Mouse (Mus musculus) intestine, embryonic 15.5 days (tissue): ENCODE data around the gene Gpr3. TPM values are rescaled to one million over a fixed set of nuclear protein-coding genes. Genes with fewer than 3 reads are reported as not detected.

Source experiments
- ATAC-seq: fragments of 200-750 bp; cut with Nextera tagmentation; 2 replicates; pipeline ENCODE4 v1.8.0; 2017; ENCODE audit warnings: moderate TSS enrichment, moderate library complexity
- H3K27ac ChIP-seq: fragments of 300-500 bp; sonication (generic); 2 replicates; pipeline ENCODE4 v1.5.1; 2015; ENCODE audit warnings: mild to moderate bottlenecking, inconsistent platforms
- H3K27me3 ChIP-seq: fragments of 300-500 bp; sonication (generic); replicated peaks from 2 replicates; pipeline ENCODE4 v1.6.1; 2015; ENCODE audit warnings: inconsistent platforms
- H3K36me3 ChIP-seq: fragments of 300-500 bp; sonication (generic); 2 replicates; pipeline ENCODE4 v1.6.1; 2015; ENCODE audit warnings: inconsistent platforms
- H3K4me1 ChIP-seq: fragments of 300-500 bp; sonication (generic); replicated peaks from 2 replicates; pipeline ENCODE4 v1.6.1; 2015; ENCODE audit warnings: inconsistent platforms
- H3K4me2 ChIP-seq: fragments of 300-500 bp; sonication (generic); replicated peaks from 2 replicates; pipeline ENCODE4 v1.6.1; 2015; ENCODE audit warnings: mild to moderate bottlenecking, inconsistent platforms
- H3K4me3 ChIP-seq: fragments of 300-500 bp; sonication (generic); replicated peaks from 2 replicates; pipeline ENCODE4 v1.5.1; 2015; ENCODE audit warnings: inconsistent platforms
- H3K9ac ChIP-seq: fragments of 300-500 bp; sonication (generic); 2 replicates; pipeline ENCODE4 v1.6.1; 2015; ENCODE audit warnings: inconsistent platforms
- H3K9me3 ChIP-seq: fragments of 300-500 bp; sonication (generic); 2 replicates; pipeline ENCODE4 v1.6.1; 2016; ENCODE audit warnings: inconsistent platforms
- WGBS: fragments of 180-500 bp; shearing (Covaris S2); methylation state at CpG from one replicate; pipeline ENCODE4 v1.1.7; 2015; 5-methylcytosine and 5-hydroxymethylcytosine counted together
- polyA plus RNA-seq: library from polyadenylated mRNA; unstranded; fragments of >200 nt; fragmentation: Nextera tagmentation; extraction: Ambion mirVana; gene quantifications from 2 replicates; pipeline ENCODE4 v1.2.1, GENCODE M21; 2015

Gpr3 gene
- polyA plus RNA-seq, 1 experiment from 2014 or later, result 0.14 TPM

DNA sequence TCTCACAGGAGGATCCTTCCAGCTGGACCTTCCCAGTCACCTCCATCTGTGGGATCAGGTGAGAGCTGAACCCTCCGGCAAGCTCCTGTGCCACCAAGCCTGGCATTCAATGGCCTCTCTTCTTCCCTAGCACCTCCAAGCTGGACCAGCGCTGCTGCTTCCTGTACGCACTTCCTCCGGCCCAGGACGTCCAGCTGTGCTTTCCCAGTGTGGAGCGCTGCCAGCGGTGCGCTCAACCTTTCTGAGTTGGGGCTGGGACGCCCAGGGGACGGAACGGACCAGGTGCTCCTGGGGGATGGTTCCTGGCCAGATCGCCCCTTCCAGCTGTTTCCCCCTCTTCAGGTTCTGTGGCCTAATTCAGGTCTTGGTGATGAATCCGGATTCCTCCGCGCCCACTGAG lies 34.7 kb upstream of the Gpr3 start:
- H3K36me3 ChIP-seq, result no peaks in the 10 kb centered on the region
- no peak overlapping the region for H3K4me3 ChIP-seq
- ATAC-seq, result no peak
- H3K27ac ChIP-seq, result no peak overlapping the region
- H3K9me3 ChIP-seq, result no peaks in the 10 kb centered on the region
- H3K27me3 ChIP-seq, result peaks cover 54% of the 10 kb centered on the region
- H3K9ac ChIP-seq, result no peak overlapping the region
- WGBS, result 27% methylated on average over 15 of the region's 15 CpGs
- no peak overlapping the region for H3K4me2 ChIP-seq
- H3K4me1 ChIP-seq, result peaks cover 16% of the 10 kb centered on the region

DNA sequence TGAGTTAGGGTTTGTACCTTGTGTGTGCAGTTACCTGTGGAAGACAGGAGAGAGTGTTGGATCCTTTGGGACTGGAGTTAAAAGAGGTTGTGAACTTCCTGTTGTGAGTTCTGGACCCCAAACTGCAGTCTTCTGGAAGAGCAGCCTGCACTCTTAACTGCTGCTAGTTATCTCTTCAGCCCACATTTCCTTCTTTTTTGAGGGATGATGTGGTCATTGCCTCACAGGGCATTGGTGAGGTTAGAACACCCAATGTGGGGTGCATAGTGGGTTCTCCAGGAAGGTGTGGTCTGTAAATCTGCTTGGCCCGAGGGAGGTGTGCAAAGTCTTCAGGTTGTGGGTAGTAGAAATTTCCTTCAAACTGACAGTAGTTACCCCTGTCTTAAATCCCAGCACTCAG lies 32.0 kb upstream of the Gpr3 start:
- ATAC-seq, result no peak
- peaks cover 29% of the 10 kb centered on the region for H3K27me3 ChIP-seq
- 74% methylated on average over 1 of the region's 1 CpGs for WGBS

DNA sequence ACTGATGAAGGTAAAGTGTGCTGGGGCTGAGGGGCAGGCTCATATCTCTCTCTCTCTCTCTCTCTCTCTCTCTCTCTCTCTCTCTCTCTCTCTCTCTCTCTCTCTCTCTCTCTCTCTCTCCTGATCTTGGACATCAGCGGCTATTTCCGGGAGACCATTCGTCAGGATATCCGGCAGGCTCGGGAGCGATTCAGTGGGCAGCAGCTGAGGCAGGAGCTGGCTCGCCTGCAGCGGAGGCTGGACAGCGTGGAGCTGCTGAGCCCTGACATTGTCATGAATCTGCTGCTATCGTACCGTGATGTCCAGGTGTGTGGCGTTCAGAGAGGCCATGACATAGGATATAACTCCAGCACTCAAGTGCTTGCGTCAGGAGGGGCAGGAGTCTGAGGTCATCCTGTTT lies 31.2 kb upstream of the Gpr3 start:
- no peak overlapping the region for H3K9ac ChIP-seq
- whole genome bisulfite sequencing, result 28% methylated on average over 12 of the region's 13 CpGs

More for the DNA sequence above, 32.0 kb upstream of the Gpr3 start:
- H3K9ac ChIP-seq, result no peak overlapping the region
- H3K9me3 ChIP-seq, result no peaks in the 10 kb centered on the region
- H3K27ac ChIP-seq, result no peak overlapping the region
- no peak overlapping the region for H3K4me2 ChIP-seq
- no peaks in the 10 kb centered on the region for H3K36me3 ChIP-seq
- H3K4me1 ChIP-seq, result peaks cover 10% of the 10 kb centered on the region; the same call in 1 of the 2 replicates
- no peak overlapping the region for H3K4me3 ChIP-seq

DNA sequence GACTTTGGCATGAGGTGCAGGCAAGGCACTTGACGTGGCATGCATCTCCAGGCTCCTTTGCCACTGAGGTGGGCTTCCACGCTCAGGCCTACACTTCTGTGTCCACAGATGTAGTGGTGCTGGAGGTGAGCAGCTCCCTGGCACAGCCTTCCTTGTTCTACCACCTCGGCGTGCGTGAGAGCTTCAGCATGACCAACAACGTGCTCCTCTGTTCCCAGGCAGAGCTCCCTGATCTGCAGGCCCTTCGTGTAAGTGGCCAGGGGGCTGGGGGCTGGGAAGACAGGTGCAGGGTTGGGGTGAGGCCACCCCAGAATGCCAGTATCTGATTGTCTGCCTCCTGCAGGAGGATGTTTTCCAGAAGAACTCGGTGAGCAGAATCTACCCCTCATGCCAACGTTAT lies 30.4 kb upstream of the Gpr3 start:
- H3K9me3 ChIP-seq, result no peaks in the 10 kb centered on the region
- ATAC-seq, result no peak
- no peak overlapping the region for H3K4me2 ChIP-seq

More for the DNA sequence above, 31.2 kb upstream of the Gpr3 start:
- ATAC-seq, result no peak
- Histone ChIP-seq H3K4me1 (peaks cover 10% of the 10 kb centered on the region; the same call in 1 of the 2 replicates), H3K36me3 (no peaks in the 10 kb centered on the region), H3K4me3 (no peak overlapping the region), H3K4me2 (0 out of 2 replicates have a peak overlapping the region, but pooled peaks have one; percentile 14), H3K27me3 (peaks cover 24% of the 10 kb centered on the region), H3K9me3 (no peaks in the 10 kb centered on the region), H3K27ac (no peak overlapping the region)

DNA sequence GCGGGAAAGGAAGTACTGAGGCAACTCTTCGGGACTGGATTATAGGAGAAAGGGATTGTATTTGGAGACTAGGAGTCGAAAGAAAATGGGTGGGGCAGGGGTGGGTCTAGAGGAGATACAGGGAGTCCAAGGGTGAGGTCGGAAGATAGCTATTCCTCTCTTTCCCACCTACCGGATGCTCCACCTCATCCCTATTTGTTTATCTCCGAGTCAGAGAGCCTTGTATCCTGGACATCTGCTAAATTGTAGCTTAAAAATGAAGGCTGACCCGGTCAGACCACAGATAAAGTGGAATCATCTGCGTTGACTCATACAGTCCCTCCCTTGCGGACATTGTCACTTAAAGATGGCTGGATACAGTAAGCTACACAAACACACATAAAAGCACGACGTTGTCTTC lies 29.6 kb upstream of the Gpr3 start:
- Histone ChIP-seq H3K9ac (0 out of 2 replicates have a peak overlapping the region, but pooled peaks have one; percentile 62), H3K27ac (no peak overlapping the region), H3K4me1 (peaks cover 10% of the 10 kb centered on the region; the same call in 1 of the 2 replicates), H3K4me2 (peak overlapping the region; percentile 96), H3K27me3 (peaks cover 18% of the 10 kb centered on the region; the same call in 1 of the 2 replicates), H3K36me3 (no peaks in the 10 kb centered on the region), H3K9me3 (no peaks in the 10 kb centered on the region), H3K4me3 (peak overlapping the region; percentile 62)
- no peak for ATAC-seq
- WGBS, result 18% methylated on average over 11 of the region's 11 CpGs

More for the DNA sequence above, 30.4 kb upstream of the Gpr3 start:
- peaks cover 24% of the 10 kb centered on the region for H3K27me3 ChIP-seq
- no peak overlapping the region for H3K4me3 ChIP-seq
- H3K27ac ChIP-seq, result no peak overlapping the region
- no peak overlapping the region for H3K9ac ChIP-seq
- H3K36me3 ChIP-seq, result no peaks in the 10 kb centered on the region
- peaks cover 10% of the 10 kb centered on the region; the same call in 1 of the 2 replicates for H3K4me1 ChIP-seq
- WGBS, result 69% methylated on average over 9 of the region's 9 CpGs

DNA sequence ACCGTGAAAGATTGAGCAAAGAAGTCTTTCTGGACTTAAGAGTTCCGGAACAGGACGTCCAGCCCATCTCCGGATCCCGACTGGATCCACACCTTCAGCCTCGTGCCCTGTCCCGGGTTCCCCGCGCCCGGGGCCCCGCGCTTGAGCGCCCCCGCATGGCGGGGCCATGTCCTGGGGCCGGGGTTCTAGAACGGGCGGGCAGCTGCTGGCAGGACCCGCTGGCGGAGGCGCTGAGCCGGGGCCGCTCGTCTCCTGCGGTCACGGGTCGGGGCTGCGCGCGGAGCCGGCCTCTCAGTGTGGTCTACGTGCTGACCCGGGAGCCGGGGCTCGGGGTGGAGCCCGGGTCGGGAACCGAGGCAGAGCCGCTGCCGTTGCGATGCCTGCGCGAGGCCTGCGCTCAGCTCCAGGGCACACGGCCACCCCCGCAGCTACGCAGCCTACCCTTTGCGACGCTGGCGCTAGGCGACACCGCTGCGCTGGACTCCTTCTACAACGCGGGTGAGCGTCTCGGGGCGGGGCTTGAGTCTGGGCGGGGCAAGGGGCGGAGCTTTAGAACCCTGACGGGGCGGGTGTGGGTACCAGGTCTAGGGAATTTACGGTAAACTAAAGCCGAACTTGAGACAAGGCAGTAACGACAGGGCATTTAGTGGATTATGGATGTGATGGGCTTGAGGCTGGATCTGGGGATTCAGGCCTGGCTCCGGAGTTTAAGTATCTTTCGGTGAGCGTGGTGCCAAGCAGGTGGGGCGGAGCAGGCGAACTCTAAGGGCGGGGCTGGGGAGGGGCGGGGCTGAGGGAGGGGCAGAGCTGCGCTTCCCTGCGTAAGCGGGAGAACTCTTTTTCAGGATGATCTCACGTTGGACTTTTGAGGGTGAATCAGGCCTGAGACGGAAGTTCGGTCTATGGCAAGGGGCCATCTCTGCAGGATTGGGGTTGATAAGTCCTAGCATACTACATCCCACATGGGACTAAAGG lies 28.9 kb upstream of the Gpr3 start:
- peak overlapping the region; percentile 85 for H3K27ac ChIP-seq
- no peaks in the 10 kb centered on the region for H3K36me3 ChIP-seq
- H3K27me3 ChIP-seq, result peaks cover 13% of the 10 kb centered on the region; the same call in 1 of the 2 replicates
- peak overlapping the region; percentile 96 for H3K4me2 ChIP-seq
- H3K9ac ChIP-seq, result peak overlapping the region; percentile 62
- H3K9me3 ChIP-seq, result no peaks in the 10 kb centered on the region
- peak; percentile 95 for ATAC-seq
- 1% methylated on average over 78 of the region's 78 CpGs for whole genome bisulfite sequencing
- H3K4me1 ChIP-seq, result peaks cover 10% of the 10 kb centered on the region; the same call in 1 of the 2 replicates
- H3K4me3 ChIP-seq, result peak overlapping the region; percentile 62

DNA sequence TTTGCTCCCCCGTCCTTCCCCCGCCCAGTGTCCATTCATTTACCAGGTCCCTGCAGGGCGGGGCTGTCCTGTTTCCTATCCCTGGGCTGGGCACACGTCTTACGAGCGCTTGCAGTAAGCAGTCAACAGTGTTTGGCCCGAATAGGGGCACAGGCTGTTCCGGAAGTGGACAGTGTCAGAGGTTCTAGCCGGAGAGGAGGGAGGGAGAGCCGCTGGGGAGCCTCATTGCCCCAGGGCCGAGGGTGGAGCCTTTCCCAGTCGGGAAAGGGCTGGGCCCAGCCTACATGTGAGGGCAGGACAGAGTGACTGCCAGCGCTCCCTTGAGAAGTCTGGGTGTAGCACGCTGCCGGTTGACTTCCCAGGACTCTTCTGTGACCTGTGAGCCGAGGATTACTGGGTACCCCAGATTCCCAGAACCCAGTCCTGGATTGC lies 28.2 kb upstream of the Gpr3 start, which contains the start of gene Map3k6:
Map3k6 (plus strand) TSS at position 329 of the 432 bp plus-strand sequence.
- ATAC-seq, result peak; percentile 71
- Histone ChIP-seq H3K9ac (peak within 1 kb of the TSS; percentile 62), H3K4me2 (peak within 1 kb of the TSS; percentile 96), H3K4me1 (peaks cover 10% of the 10 kb centered on the region; the same call in 1 of the 2 replicates), H3K27me3 (peaks cover 11% of the 10 kb centered on the region; the same call in 1 of the 2 replicates), H3K4me3 (peak within 1 kb of the TSS; percentile 62), H3K36me3 (no peaks in the 10 kb centered on the region), H3K27ac (peak within 1 kb of the TSS; percentile 85), H3K9me3 (no peaks in the 10 kb centered on the region)
- WGBS, result 6% methylated on average over 16 of the region's 16 CpGs

DNA sequence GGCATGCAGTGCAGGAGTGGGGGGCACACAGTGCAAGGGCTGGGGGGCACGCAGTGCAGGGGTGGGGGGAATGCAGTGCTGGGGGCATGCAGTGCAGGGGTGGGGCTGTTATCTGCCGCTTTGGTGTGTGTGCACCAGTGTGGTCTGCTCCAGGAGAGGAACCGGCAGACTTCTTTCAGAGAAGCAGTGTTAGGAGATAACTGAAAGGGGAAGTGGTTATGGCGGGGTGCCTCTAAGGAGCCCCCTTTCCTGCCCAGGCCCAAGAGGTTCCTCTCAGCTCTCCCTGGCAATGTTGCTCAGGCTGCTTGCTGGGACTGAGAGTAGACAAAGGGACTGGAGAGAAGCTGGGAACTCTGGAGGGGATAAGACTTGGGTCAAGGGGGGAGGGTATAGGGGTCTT lies 25.6 kb upstream of the Gpr3 start:
- no peak overlapping the region for H3K4me3 ChIP-seq
- ATAC-seq, result no peak
- no peak overlapping the region for H3K9ac ChIP-seq
- peaks cover 8% of the 10 kb centered on the region; the same call in 1 of the 2 replicates for H3K4me1 ChIP-seq
- 58% methylated on average over 4 of the region's 4 CpGs for WGBS
- no peak overlapping the region for H3K27ac ChIP-seq
- no peaks in the 10 kb centered on the region for H3K9me3 ChIP-seq
- no peak overlapping the region for H3K4me2 ChIP-seq
- 0 out of 2 replicates have a peak, but pooled peaks cover 10% of the 10 kb centered on the region for H3K27me3 ChIP-seq
- H3K36me3 ChIP-seq, result no peaks in the 10 kb centered on the region

DNA sequence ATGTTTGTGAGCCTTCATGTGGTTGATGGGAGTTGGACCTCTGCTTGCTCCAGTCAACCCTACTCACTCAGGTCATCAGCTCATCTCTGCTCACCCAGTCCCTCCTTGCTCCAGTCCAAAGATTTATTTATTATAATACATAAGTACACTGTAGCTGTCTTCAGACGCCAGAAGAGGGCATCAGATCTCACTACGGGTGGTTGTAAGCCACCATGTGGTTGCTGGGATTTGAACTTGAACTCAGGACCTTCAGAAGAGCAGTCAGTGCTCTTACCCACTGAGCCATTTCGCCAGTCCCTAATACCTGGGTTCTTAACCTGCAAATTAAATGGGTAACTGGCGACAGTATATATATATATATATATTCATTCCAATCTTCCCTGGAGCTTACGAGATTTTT lies 23.1 kb upstream of the Gpr3 start:
- no peaks in the 10 kb centered on the region for H3K9me3 ChIP-seq
- no peak overlapping the region for H3K4me2 ChIP-seq
- 75% methylated on average over 5 of the region's 5 CpGs for WGBS
- 0 out of 2 replicates have a peak, but pooled peaks cover 4% of the 10 kb centered on the region for H3K27me3 ChIP-seq
- H3K27ac ChIP-seq, result no peak overlapping the region
- H3K36me3 ChIP-seq, result no peaks in the 10 kb centered on the region
- no peak overlapping the region for H3K4me3 ChIP-seq
- no peak overlapping the region for H3K9ac ChIP-seq
- no peak for ATAC-seq
- no peaks in the 10 kb centered on the region; the same call in 1 of the 2 replicates for H3K4me1 ChIP-seq

DNA sequence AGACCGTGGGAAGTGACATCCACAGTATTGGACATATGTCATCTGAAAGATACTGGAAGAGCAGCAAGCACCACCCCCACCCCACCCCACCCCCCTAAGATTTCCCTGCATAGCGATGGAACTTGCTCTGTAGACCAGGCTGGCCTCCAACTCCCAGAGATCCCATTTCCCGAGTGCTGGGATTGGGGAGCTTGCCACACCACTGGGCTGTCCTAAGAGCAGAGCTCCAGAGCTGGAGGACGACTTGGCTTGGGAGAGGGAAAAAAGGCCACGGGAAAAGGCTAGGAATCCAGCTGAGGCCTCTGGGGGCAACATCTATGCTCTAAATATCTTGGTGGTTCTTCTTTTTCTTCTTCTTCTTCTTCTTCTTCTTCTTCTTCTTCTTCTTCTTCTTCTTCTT lies 22.4 kb upstream of the Gpr3 start:
- WGBS, result 48% methylated on average over 5 of the region's 5 CpGs

DNA sequence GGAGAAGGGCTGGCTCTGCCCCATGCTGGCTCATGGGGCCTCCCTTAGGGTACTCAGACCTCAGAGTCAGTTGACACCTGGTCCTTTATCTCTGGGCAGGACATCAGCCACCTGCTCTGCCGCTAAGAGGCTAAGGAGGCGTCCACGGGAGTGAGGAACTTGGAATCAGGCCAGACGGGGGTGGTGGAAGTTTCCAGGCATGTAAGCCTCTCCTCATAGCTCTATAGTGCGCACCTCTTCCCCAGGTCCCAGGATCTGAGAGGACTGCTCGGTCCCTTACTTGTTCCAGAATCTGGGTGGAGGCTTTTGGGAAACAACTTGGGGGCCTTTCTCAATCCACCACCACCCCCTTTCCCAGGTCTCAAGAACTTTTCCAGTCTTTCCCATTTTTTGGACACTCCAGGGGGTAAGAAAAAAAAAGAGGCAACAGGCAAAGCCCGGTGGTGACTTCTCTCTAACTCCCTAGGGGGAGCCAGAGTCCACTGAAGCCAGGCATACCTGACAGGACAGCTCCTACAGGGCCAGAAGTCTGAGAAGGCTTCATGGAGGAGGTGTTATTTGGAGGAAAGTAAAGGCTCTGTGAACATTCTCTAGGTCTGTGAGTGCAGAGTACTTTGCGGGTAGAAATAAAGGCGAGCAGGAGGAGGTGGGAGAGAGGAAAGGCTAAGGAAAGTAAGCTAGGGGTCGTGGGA lies 21.1 kb upstream of the Gpr3 start:
- no peaks in the 10 kb centered on the region for H3K36me3 ChIP-seq
- no peak overlapping the region for H3K4me3 ChIP-seq
- H3K27ac ChIP-seq, result no peak overlapping the region
- H3K27me3 ChIP-seq, result 0 out of 2 replicates have a peak, but pooled peaks cover 4% of the 10 kb centered on the region
- H3K9me3 ChIP-seq, result no peaks in the 10 kb centered on the region
- H3K9ac ChIP-seq, result no peak overlapping the region
- peak; percentile 28; the same call in 1 of the 2 replicates for ATAC-seq
- 32% methylated on average over 10 of the region's 10 CpGs for WGBS
- no peaks in the 10 kb centered on the region for H3K4me1 ChIP-seq
- H3K4me2 ChIP-seq, result no peak overlapping the region

More for the DNA sequence above, 22.4 kb upstream of the Gpr3 start:
- no peaks in the 10 kb centered on the region for H3K4me1 ChIP-seq
- 0 out of 2 replicates have a peak, but pooled peaks cover 4% of the 10 kb centered on the region for H3K27me3 ChIP-seq
- H3K9ac ChIP-seq, result no peak overlapping the region
- no peak overlapping the region for H3K27ac ChIP-seq
- no peak overlapping the region for H3K4me3 ChIP-seq
- no peaks in the 10 kb centered on the region for H3K36me3 ChIP-seq
- no peaks in the 10 kb centered on the region for H3K9me3 ChIP-seq
- no peak for ATAC-seq
- H3K4me2 ChIP-seq, result no peak overlapping the region

DNA sequence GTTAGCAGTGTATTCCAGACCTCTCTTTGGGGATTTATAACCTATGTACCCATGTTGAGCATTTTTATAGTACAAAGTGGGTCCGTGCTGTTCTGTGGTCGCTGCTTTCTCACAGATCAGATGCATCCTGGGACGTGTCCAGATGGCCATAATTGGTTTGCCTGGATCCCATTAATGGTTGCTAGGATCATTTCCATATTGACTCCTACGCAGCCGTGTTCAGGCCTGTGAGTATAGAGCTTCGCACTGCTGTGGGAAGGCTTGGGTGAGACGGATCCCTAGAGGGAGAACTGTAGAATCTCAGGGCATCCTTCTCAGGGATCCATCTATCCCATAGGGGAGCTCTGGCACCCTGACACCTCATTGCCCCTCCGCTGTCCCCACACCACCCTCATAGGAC lies 17.2 kb upstream of the Gpr3 start:
- no peak overlapping the region for H3K9ac ChIP-seq
- no peak overlapping the region for H3K27ac ChIP-seq
- H3K4me2 ChIP-seq, result no peak overlapping the region
- 68% methylated on average over 8 of the region's 8 CpGs for WGBS
- no peaks in the 10 kb centered on the region for H3K4me1 ChIP-seq
- no peaks in the 10 kb centered on the region for H3K27me3 ChIP-seq
- ATAC-seq, result no peak
- H3K4me3 ChIP-seq, result no peak overlapping the region
- no peaks in the 10 kb centered on the region for H3K9me3 ChIP-seq
- H3K36me3 ChIP-seq, result no peaks in the 10 kb centered on the region
